Mouse (Mus musculus): ENCODE data around the gene Clptm1. TPM values are rescaled to one million over a fixed set of nuclear protein-coding genes. Genes with fewer than 3 reads are reported as not detected.

The Clptm1 gene
- polyA plus RNA-seq, 1 experiment from 2014 or later = 77.9 TPM

GRCm38 (mm10) chr7:19695213-19695594 lies 30.4 kb upstream of the Clptm1 start:
- Histone ChIP-seq H3K27me3 (ENCODE audit: control insufficient read depth, insufficient read depth, low read length) (no peaks in the 10 kb centered on the region), H3K9ac (replicated peaks; ENCODE audit: low read depth, low read length) (no peak overlapping the region), H3K27ac (ENCODE audit: low read length) (no peak overlapping the region), H3K9me3 (ENCODE audit: control insufficient read depth, low read depth, low read length) (no peaks in the 10 kb centered on the region), H3K36me3 (ENCODE audit: control insufficient read depth, insufficient read depth, low read length) (no peaks in the 10 kb centered on the region), H3K4me3 (ENCODE audit: low read depth, low read length) (no peak overlapping the region), H3K4me2 (replicated peaks; ENCODE audit: low read depth, low read length) (no peak overlapping the region), H3K4me1 (ENCODE audit: control insufficient read depth, insufficient read depth, low read length) (peaks cover 16% of the 10 kb centered on the region)
- WGBS = 27% methylated on average over 8 of the region's 8 CpGs
- ATAC-seq (ENCODE audit: insufficient number of reproducible peaks, insufficient read depth, low FRiP score, low read depth) = no peak

DNA sequence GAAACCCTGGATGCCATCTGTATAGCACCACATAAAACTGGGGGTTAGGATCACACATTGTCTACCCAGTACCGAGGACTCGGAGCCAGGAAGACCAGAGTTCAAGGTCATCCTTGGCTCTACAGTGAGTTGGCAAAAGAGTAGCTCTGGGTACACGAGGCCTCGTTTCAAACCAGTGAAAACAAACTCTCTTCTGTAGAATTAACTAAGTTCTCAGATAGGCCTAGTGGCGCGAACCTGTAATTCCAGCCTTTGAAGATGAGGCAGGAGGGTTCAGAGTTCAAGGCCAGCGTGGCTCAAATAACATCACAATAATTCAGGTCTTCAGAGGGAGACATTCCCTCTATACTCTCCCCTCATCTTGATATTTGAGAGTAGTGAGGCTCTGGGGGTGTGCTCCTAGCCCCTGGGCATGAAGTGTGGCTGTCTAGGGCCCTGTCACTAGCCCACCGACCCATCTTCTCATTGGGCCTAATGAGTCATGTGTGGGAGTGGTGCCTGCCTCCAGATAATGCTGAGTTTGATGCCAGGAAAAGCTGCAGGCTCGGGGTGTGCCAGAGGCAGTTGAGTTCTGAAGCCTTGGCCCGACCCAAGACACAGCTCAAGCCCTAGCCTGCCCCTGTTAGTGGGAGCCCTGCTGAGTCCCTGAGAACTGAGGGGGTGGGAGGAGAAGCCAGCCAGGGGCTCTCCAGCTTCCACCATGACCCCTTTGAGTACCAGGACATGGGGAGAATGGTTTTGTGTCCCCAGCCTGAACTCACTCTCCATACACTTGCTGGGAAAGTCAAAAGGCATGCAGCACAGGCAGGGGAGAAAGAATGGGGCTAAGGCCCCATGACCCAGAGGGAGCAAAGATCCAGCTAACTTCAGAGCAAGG lies 29.7 kb upstream of the Clptm1 start:
- H3K9me3 ChIP-seq (ENCODE audit: control insufficient read depth, low read depth, low read length) = no peaks in the 10 kb centered on the region
- H3K27ac ChIP-seq (ENCODE audit: low read length) = no peak overlapping the region
- no peaks in the 10 kb centered on the region for H3K27me3 ChIP-seq (ENCODE audit: control insufficient read depth, insufficient read depth, low read length)
- no peak overlapping the region for H3K9ac ChIP-seq (replicated peaks; ENCODE audit: low read depth, low read length)
- no peak overlapping the region for H3K4me3 ChIP-seq (ENCODE audit: low read depth, low read length)
- no peak overlapping the region for H3K4me2 ChIP-seq (replicated peaks; ENCODE audit: low read depth, low read length)
- no peak for ATAC-seq (ENCODE audit: insufficient number of reproducible peaks, insufficient read depth, low FRiP score, low read depth)
- no peaks in the 10 kb centered on the region for H3K36me3 ChIP-seq (ENCODE audit: control insufficient read depth, insufficient read depth, low read length)
- H3K4me1 ChIP-seq (ENCODE audit: control insufficient read depth, insufficient read depth, low read length) = peaks cover 16% of the 10 kb centered on the region
- 81% methylated on average over 10 of the region's 10 CpGs for WGBS

- Histone ChIP-seq H3K27me3 (ENCODE audit: control insufficient read depth, insufficient read depth, low read length) (no peaks in the 10 kb centered on the region), H3K9me3 (ENCODE audit: control insufficient read depth, low read depth, low read length) (no peaks in the 10 kb centered on the region), H3K4me2 (replicated peaks; ENCODE audit: low read depth, low read length) (no peak overlapping the region), H3K4me3 (ENCODE audit: low read depth, low read length) (no peak overlapping the region), H3K27ac (ENCODE audit: low read length) (no peak overlapping the region), H3K36me3 (ENCODE audit: control insufficient read depth, insufficient read depth, low read length) (no peaks in the 10 kb centered on the region), H3K9ac (replicated peaks; ENCODE audit: low read depth, low read length) (no peak overlapping the region), H3K4me1 (ENCODE audit: control insufficient read depth, insufficient read depth, low read length) (peaks cover 4% of the 10 kb centered on the region; the same call in 1 of the 2 replicates)
- ATAC-seq (ENCODE audit: insufficient number of reproducible peaks, insufficient read depth, low FRiP score, low read depth) = no peak
- 28% methylated on average over 10 of the region's 10 CpGs for WGBS
Observed at GRCm38 (mm10) chr7:19693421-19693820, 28.6 kb upstream of the Clptm1 start.

GRCm38 (mm10) chr7:19691873-19692865 lies 27.3 kb upstream of the Clptm1 start, which contains the start of gene Apoc1:
Gene Apoc1 (minus strand): TSS chr7:19692660.
- WGBS = 45% methylated on average over 28 of the region's 28 CpGs
- Histone ChIP-seq H3K27me3 (ENCODE audit: control insufficient read depth, insufficient read depth, low read length) (no peaks in the 10 kb centered on the region), H3K9ac (replicated peaks; ENCODE audit: low read depth, low read length) (no peak within 1 kb of the TSS), H3K36me3 (ENCODE audit: control insufficient read depth, insufficient read depth, low read length) (no peaks in the 10 kb centered on the region), H3K4me3 (ENCODE audit: low read depth, low read length) (no peak within 1 kb of the TSS), H3K4me2 (replicated peaks; ENCODE audit: low read depth, low read length) (no peak within 1 kb of the TSS), H3K27ac (ENCODE audit: low read length) (no peak within 1 kb of the TSS), H3K4me1 (ENCODE audit: control insufficient read depth, insufficient read depth, low read length) (0 out of 2 replicates have a peak, but pooled peaks cover 3% of the 10 kb centered on the region), H3K9me3 (ENCODE audit: control insufficient read depth, low read depth, low read length) (no peaks in the 10 kb centered on the region)
- ATAC-seq (ENCODE audit: insufficient number of reproducible peaks, insufficient read depth, low FRiP score, low read depth) = no peak

DNA sequence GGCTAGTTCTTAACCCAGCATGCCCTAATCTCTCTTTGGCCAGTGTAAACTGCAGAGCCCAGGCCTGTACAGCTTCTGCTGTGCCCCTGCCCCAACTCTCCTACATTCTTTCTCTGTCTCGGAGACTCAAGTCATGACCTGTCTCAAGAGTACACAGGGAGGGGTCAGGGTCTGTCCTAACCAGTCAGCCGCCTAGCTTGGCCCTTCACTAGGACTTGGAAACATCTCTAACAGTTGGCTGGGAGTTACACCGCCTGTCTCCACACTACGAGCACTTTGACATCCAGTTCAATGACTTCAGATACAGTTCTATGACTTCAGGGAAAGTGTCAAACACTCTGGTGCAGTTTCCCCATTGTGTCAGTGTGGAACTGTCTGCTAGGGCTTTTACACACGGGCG lies 26.6 kb upstream of the Clptm1 start:
- Histone ChIP-seq H3K9ac (replicated peaks; ENCODE audit: low read depth, low read length) (no peak overlapping the region), H3K27me3 (ENCODE audit: control insufficient read depth, insufficient read depth, low read length) (no peaks in the 10 kb centered on the region), H3K9me3 (ENCODE audit: control insufficient read depth, low read depth, low read length) (no peaks in the 10 kb centered on the region), H3K4me1 (ENCODE audit: control insufficient read depth, insufficient read depth, low read length) (0 out of 2 replicates have a peak, but pooled peaks cover 3% of the 10 kb centered on the region), H3K36me3 (ENCODE audit: control insufficient read depth, insufficient read depth, low read length) (no peaks in the 10 kb centered on the region), H3K4me2 (replicated peaks; ENCODE audit: low read depth, low read length) (no peak overlapping the region), H3K4me3 (ENCODE audit: low read depth, low read length) (no peak overlapping the region), H3K27ac (ENCODE audit: low read length) (no peak overlapping the region)
- no peak for ATAC-seq (ENCODE audit: insufficient number of reproducible peaks, insufficient read depth, low FRiP score, low read depth)
- 69% methylated on average over 6 of the region's 6 CpGs for WGBS

DNA sequence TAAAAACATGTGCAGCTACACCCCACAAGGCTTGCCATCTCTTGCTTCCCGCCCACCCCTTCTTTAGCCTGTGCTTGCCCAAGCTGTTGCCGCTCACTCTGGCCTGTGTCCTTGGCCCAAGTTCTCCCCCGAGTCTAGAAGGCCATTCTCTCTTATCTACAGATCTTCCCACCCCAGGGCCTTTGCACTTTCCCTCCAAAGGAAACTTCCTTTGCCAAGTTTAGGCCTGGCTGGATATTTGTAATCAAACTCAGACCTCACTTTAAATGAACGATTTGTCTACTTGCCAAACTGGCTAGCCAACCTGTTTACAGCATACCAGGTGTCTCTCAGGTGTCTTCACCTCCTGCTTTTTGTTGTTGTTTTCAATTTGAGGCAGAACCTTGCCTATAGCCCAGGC lies 26.0 kb upstream of the Clptm1 start:
- Histone ChIP-seq H3K9me3 (ENCODE audit: control insufficient read depth, low read depth, low read length) (no peaks in the 10 kb centered on the region), H3K27ac (ENCODE audit: low read length) (no peak overlapping the region), H3K4me3 (ENCODE audit: low read depth, low read length) (no peak overlapping the region), H3K4me1 (ENCODE audit: control insufficient read depth, insufficient read depth, low read length) (0 out of 2 replicates have a peak, but pooled peaks cover 3% of the 10 kb centered on the region), H3K27me3 (ENCODE audit: control insufficient read depth, insufficient read depth, low read length) (no peaks in the 10 kb centered on the region), H3K4me2 (replicated peaks; ENCODE audit: low read depth, low read length) (no peak overlapping the region), H3K36me3 (ENCODE audit: control insufficient read depth, insufficient read depth, low read length) (no peaks in the 10 kb centered on the region), H3K9ac (replicated peaks; ENCODE audit: low read depth, low read length) (no peak overlapping the region)
- 83% methylated on average over 4 of the region's 4 CpGs for WGBS
- ATAC-seq (ENCODE audit: insufficient number of reproducible peaks, insufficient read depth, low FRiP score, low read depth) = no peak

- Histone ChIP-seq H3K4me3 (ENCODE audit: low read depth, low read length) (no peak overlapping the region), H3K9ac (replicated peaks; ENCODE audit: low read depth, low read length) (no peak overlapping the region), H3K4me2 (replicated peaks; ENCODE audit: low read depth, low read length) (no peak overlapping the region), H3K9me3 (ENCODE audit: control insufficient read depth, low read depth, low read length) (no peaks in the 10 kb centered on the region), H3K4me1 (ENCODE audit: control insufficient read depth, insufficient read depth, low read length) (0 out of 2 replicates have a peak, but pooled peaks cover 3% of the 10 kb centered on the region), H3K27ac (ENCODE audit: low read length) (no peak overlapping the region), H3K36me3 (ENCODE audit: control insufficient read depth, insufficient read depth, low read length) (no peaks in the 10 kb centered on the region), H3K27me3 (ENCODE audit: control insufficient read depth, insufficient read depth, low read length) (no peaks in the 10 kb centered on the region)
- WGBS = 95% methylated on average over 2 of the region's 2 CpGs
- ATAC-seq (ENCODE audit: insufficient number of reproducible peaks, insufficient read depth, low FRiP score, low read depth) = no peak
Observed at GRCm38 (mm10) chr7:19688611-19689010, 23.8 kb upstream of the Clptm1 start.

GRCm38 (mm10) chr7:19688101-19688500 lies 23.3 kb upstream of the Clptm1 start:
- no peak for ATAC-seq (ENCODE audit: insufficient number of reproducible peaks, insufficient read depth, low FRiP score, low read depth)
- Histone ChIP-seq H3K9me3 (ENCODE audit: control insufficient read depth, low read depth, low read length) (no peaks in the 10 kb centered on the region), H3K27me3 (ENCODE audit: control insufficient read depth, insufficient read depth, low read length) (no peaks in the 10 kb centered on the region), H3K4me3 (ENCODE audit: low read depth, low read length) (no peak overlapping the region), H3K9ac (replicated peaks; ENCODE audit: low read depth, low read length) (no peak overlapping the region), H3K4me1 (ENCODE audit: control insufficient read depth, insufficient read depth, low read length) (0 out of 2 replicates have a peak, but pooled peaks cover 3% of the 10 kb centered on the region), H3K36me3 (ENCODE audit: control insufficient read depth, insufficient read depth, low read length) (no peaks in the 10 kb centered on the region), H3K27ac (ENCODE audit: low read length) (no peak overlapping the region), H3K4me2 (replicated peaks; ENCODE audit: low read depth, low read length) (no peak overlapping the region)
- 93% methylated on average over 10 of the region's 10 CpGs for WGBS
